Mouse (Mus musculus) hindbrain, embryonic 15.5 days (tissue): ENCODE measurements around the gene Nhsl2. TPM values are rescaled to one million over a fixed set of nuclear protein-coding genes. Genes with fewer than 3 reads are reported as not detected.

Experiments
- ATAC-seq: fragments of 200-750 bp; cut with Nextera tagmentation; 2 replicates; pipeline ENCODE4 v1.8.0; 2017; ENCODE audit warnings: low read depth, moderate number of reproducible peaks, moderate TSS enrichment; ENCODE audit not compliant: low FRiP score
- H3K27ac ChIP-seq: fragments of 300-500 bp; sonication (generic); replicated peaks from 2 replicates; pipeline ENCODE4 v1.5.1; 2015; ENCODE audit warnings: mild to moderate bottlenecking, inconsistent platforms
- H3K27me3 ChIP-seq: fragments of 300-500 bp; sonication (generic); 2 replicates; pipeline ENCODE4 v1.6.1; 2015; ENCODE audit warnings: control low read depth, inconsistent platforms
- H3K36me3 ChIP-seq: fragments of 300-500 bp; sonication (generic); 2 replicates; pipeline ENCODE4 v1.6.1; 2015; ENCODE audit warnings: control low read depth, inconsistent platforms
- H3K4me1 ChIP-seq: fragments of 300-500 bp; sonication (generic); replicated peaks from 2 replicates; pipeline ENCODE4 v1.6.1; 2015; ENCODE audit warnings: control low read depth, inconsistent platforms
- H3K4me2 ChIP-seq: fragments of 300-500 bp; sonication (generic); 2 replicates; pipeline ENCODE4 v1.6.1; 2015; ENCODE audit warnings: moderate library complexity, mild to moderate bottlenecking, inconsistent platforms
- H3K4me3 ChIP-seq: fragments of 300-500 bp; sonication (generic); 2 replicates; pipeline ENCODE4 v1.5.1; 2015; ENCODE audit warnings: mild to moderate bottlenecking, inconsistent platforms
- H3K9ac ChIP-seq: fragments of 300-500 bp; sonication (generic); 2 replicates; pipeline ENCODE4 v1.6.1; 2015; ENCODE audit warnings: inconsistent platforms
- H3K9me3 ChIP-seq: fragments of 300-500 bp; sonication (generic); 2 replicates; pipeline ENCODE4 v1.6.1; 2016; ENCODE audit warnings: control low read depth, inconsistent platforms
- WGBS: fragments of 180-500 bp; shearing (Covaris S2); methylation state at CpG from one replicate; pipeline ENCODE4 v1.1.7; 2015; 5-methylcytosine and 5-hydroxymethylcytosine counted together
- polyA plus RNA-seq: library from polyadenylated mRNA; unstranded; fragments of >200 nt; fragmentation: Nextera tagmentation; extraction: Ambion mirVana; gene quantifications from 2 replicates; pipeline ENCODE4 v1.2.1, GENCODE M21; 2015

Gene Nhsl2
- polyA plus RNA-seq, 1 experiment from 2014 or later = 6.4 TPM

DNA sequence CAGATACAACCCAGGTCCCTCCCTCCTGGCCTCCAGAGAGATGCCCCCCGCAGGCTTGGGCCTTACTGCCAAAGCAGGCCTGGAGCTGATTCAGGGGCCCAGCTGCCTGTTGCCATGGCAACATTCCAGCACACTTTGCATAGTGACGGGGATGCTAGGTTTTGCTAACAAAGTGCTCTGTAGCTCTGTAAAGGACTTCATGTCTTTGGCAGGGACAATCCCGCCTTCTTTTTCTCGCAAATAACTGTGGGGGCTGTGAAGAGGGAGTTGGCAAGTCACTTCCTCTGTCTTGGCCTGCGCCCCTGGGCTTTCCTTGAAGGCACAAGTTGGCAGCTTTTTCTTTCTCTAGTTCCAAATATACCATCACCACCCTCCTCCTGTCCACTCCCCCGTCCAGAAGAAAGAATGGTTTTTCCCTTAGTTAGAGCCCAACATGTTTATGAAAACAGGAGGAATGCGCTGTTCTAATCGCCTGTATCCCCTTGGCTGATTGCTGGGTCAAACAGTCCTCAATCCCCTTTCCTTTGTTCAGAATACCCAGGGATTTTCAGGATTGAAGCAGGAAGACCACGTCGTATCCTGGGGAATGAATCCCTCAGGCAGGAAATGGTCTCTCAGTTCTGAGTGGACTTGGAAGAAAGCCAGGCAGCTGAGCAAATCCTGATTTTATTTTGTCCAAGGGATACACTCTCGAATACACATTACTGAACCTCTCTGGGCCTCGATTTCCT, 144.8 kb downstream of the Nhsl2 start:
- ATAC-seq = peak; percentile 90
- no peaks in the 10 kb centered on the region for H3K9me3 ChIP-seq
- H3K9ac ChIP-seq = no peak overlapping the region
- peak overlapping the region; percentile 74 for H3K27ac ChIP-seq
- 32% methylated on average over 12 of the region's 12 CpGs for WGBS
- H3K27me3 ChIP-seq = peaks cover 17% of the 10 kb centered on the region
- no peak overlapping the region for H3K4me3 ChIP-seq
- no peaks in the 10 kb centered on the region for H3K36me3 ChIP-seq
- peaks cover 12% of the 10 kb centered on the region for H3K4me1 ChIP-seq
- peak overlapping the region; percentile 3; the same call in 1 of the 2 replicates for H3K4me2 ChIP-seq

DNA sequence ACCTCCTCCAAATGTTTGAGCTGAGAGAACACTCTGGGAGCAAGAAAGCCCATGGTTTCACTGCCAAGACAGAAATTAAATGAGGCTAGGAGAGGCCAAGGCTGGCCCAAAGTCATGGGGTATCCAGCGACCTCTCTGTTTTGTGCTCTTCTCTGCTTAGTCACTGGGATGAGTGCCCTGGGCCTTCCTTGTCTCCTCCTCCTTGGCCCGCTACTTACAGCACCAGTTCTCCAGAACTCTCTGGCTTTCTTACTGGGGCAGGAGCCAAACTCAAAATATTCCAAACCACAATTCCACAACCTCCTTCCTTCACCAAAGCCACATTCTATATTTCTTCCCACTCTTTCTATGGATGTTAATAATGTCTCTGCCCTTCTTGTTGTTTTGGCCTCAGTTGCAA, 147.5 kb downstream of the Nhsl2 start:
- Histone ChIP-seq H3K27ac (no peak overlapping the region), H3K9me3 (no peaks in the 10 kb centered on the region), H3K4me2 (no peak overlapping the region), H3K36me3 (no peaks in the 10 kb centered on the region), H3K4me3 (no peak overlapping the region), H3K9ac (no peak overlapping the region), H3K27me3 (peaks cover 14% of the 10 kb centered on the region; the same call in 1 of the 2 replicates), H3K4me1 (peaks cover 12% of the 10 kb centered on the region)
- ATAC-seq = no peak
- WGBS = 79% methylated on average over 2 of the region's 2 CpGs

DNA sequence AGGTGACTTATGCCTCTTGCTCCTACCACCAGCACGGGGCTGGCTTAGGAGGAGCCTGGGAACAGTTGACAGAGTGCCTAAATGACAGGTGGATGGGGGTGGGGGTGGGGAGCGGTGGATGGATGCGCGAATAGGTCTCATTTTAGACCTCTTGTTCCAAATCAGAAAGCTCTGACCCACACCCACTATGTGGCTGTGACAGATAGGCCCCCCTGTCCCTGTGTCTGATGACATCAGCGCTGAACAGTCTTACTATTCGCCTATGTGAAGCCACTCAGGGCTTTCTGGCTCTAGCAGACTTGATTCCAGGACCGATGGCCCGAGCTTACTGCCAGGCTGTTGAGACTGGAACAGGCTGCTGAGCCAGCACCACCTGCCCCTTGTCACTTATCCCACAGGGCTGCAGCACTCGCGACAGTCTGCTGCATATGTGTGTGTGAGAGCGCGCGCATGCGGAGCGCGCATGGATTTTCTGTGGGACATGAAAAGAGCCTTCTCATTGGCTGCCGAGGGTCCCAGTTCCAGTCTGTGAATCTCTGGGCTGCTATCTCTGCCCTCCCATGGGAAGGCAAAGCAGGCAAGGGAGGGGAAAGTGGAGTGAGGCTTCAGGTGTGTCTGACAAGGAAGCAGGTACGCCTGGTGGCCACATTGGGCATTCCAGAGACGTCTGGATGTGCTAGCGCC, 154.6 kb downstream of the Nhsl2 start:
- Histone ChIP-seq H3K9me3 (no peaks in the 10 kb centered on the region), H3K4me1 (peaks cover 18% of the 10 kb centered on the region), H3K4me3 (peak overlapping the region; percentile 38), H3K4me2 (peak overlapping the region; percentile 57), H3K27ac (peak overlapping the region; percentile 64; the same call in 1 of the 2 replicates), H3K27me3 (peaks cover 18% of the 10 kb centered on the region; the same call in 1 of the 2 replicates), H3K9ac (peak overlapping the region; percentile 14), H3K36me3 (no peaks in the 10 kb centered on the region)
- 19% methylated on average over 20 of the region's 20 CpGs for WGBS
- peak; percentile 91 for ATAC-seq

DNA sequence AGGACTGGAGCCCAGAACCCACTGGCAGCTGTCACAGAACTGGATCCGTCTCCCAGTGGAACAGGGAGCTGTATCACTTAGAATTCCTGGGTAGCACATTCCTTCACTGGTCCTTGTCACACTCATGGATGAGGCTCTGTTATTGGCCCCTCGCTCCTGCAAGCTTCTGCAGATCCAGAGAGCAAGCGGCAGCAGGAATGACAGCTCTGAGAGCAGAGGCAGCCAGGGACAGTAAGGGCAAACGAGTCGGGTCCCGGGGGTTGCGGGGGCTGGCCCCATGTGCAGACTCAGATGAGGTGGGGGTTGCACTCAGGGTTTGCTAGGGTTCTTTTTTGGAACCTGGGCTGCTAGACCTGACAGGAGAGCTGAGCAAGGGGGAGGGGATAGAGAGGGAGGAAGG, 155.2 kb downstream of the Nhsl2 start:
- WGBS = 24% methylated on average over 7 of the region's 7 CpGs
- Histone ChIP-seq H3K4me3 (peak overlapping the region; percentile 38), H3K27me3 (peaks cover 18% of the 10 kb centered on the region; the same call in 1 of the 2 replicates), H3K4me2 (peak overlapping the region; percentile 57), H3K9ac (peak overlapping the region; percentile 14; the same call in 1 of the 2 replicates), H3K36me3 (no peaks in the 10 kb centered on the region), H3K4me1 (peaks cover 18% of the 10 kb centered on the region), H3K9me3 (no peaks in the 10 kb centered on the region), H3K27ac (peak overlapping the region; percentile 64; the same call in 1 of the 2 replicates)
- ATAC-seq = peak; percentile 40

DNA sequence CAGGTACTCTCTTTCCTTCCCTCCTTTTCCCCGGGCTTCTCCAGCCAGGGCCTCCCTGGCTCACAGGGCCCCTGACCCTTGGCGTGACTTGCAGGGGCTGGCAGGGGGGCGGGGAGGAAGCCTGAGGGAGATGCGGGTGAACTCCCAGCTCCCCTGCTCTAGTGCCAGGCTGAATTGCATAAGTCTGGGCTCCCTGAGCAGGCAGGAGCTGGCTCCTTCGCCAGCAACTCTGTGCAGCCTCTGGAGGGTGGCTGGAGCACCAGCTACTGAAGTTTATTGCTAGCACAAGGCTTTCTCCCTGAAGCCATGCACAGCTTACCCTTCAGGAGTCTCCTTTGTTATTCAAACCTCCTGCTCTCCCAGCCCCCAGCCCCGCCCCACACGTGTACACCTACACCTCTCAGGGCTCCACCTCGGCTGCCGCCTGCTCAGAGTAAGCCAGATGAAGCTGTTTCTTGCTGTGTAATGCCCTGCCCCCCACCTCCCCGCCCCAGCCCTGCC, 156.0 kb downstream of the Nhsl2 start:
- ATAC-seq = peak; percentile 4; the same call in 1 of the 2 replicates
- Histone ChIP-seq H3K9ac (no peak overlapping the region), H3K4me2 (peak overlapping the region; percentile 57), H3K36me3 (no peaks in the 10 kb centered on the region), H3K4me3 (peak overlapping the region; percentile 38), H3K9me3 (no peaks in the 10 kb centered on the region), H3K27ac (no peak overlapping the region), H3K4me1 (peaks cover 18% of the 10 kb centered on the region), H3K27me3 (peaks cover 18% of the 10 kb centered on the region; the same call in 1 of the 2 replicates)
- 8% methylated on average over 9 of the region's 10 CpGs for WGBS

DNA sequence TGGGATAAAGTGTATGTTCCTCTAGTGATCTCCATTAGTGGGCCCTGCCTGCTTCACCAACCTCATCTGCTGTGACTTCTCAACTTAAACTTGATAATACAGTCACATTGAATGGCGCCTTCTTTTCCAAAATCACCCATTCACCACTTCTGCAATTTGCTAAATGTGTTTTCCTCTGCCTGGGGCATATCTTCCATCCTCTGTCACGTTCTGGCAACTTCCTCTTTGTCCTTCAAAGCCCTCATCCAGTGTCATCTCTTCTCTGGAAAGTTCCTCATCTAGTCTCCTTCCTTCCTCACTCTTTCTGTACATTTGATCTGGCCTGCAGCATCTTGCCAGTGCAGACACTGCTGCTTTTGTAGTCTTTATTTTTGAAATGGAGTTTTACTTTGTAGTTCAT, 158.8 kb downstream of the Nhsl2 start:
- no peaks in the 10 kb centered on the region for H3K36me3 ChIP-seq
- H3K27me3 ChIP-seq = peaks cover 23% of the 10 kb centered on the region; the same call in 1 of the 2 replicates
- no peak overlapping the region for H3K4me3 ChIP-seq
- no peak overlapping the region for H3K4me2 ChIP-seq
- no peak overlapping the region for H3K9ac ChIP-seq
- no peaks in the 10 kb centered on the region for H3K9me3 ChIP-seq
- no peak overlapping the region for H3K27ac ChIP-seq
- H3K4me1 ChIP-seq = peaks cover 18% of the 10 kb centered on the region
- no peak for ATAC-seq
- 65% methylated on average over 2 of the region's 2 CpGs for WGBS

DNA sequence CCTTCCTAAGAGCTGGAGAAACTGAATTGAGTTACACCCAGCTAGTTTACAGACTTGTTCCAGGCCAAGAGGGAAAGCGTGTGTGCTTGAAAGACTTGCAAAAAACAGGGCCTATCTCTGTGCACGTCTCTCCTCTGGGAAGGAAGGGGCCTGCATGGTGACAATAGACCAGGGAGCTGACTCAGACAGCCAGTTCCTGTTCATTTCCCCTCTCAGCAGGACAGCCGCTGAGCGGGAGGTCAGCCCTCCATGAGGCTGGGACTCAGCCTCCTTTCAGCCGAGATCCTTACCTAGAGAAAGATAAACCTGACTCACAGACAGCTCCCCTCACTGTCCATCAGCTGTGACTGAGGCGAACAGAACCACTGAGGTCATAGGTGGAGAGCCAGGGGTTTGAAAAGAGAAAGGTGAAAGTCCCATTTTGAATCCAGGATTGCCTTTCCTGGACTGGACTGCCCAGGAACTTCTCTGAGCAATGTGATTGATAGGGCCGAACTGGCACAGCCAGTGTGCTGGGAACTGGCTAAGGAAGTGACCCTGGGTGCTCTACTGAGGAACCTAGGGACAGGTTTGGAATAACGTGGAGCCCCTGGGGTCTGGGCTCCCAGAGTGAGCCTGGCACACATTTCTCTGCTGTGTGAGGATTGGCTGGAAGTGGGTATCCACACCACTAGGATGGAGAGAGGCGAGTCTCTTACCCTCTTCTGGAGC, 168.2 kb downstream of the Nhsl2 start:
- Histone ChIP-seq H3K27me3 (peaks cover 22% of the 10 kb centered on the region; the same call in 1 of the 2 replicates), H3K36me3 (no peaks in the 10 kb centered on the region), H3K4me1 (no peaks in the 10 kb centered on the region), H3K9ac (no peak overlapping the region), H3K4me3 (no peak overlapping the region), H3K9me3 (no peaks in the 10 kb centered on the region), H3K27ac (no peak overlapping the region), H3K4me2 (no peak overlapping the region)
- WGBS = 53% methylated on average over 9 of the region's 9 CpGs
- no peak for ATAC-seq

DNA sequence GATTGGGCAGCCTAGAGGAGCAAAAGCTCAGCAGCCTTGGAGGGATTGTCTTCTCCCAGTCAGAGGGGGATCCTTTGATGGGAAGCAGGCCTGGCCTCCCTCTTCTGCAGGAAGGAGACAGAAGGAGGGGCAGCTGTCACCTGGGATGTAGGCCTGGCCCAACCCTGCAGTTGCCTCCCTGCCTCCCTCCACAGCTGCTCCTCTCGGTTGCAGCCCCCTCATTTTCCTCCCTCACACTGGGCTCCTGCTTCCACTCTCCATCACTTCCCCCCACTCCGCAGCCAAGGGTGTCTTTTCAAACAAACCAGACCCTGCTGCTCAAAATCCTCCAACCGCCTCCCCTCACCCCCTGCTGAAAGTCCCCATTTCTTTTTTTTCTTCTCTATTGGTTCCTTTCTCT, 169.7 kb downstream of the Nhsl2 start:
- no peaks in the 10 kb centered on the region for H3K36me3 ChIP-seq
- whole genome bisulfite sequencing = 43% methylated on average over 3 of the region's 3 CpGs
- H3K27ac ChIP-seq = no peak overlapping the region
- no peak for ATAC-seq
- H3K4me1 ChIP-seq = no peaks in the 10 kb centered on the region
- no peak overlapping the region for H3K4me3 ChIP-seq
- H3K27me3 ChIP-seq = peaks cover 19% of the 10 kb centered on the region; the same call in 1 of the 2 replicates
- H3K9me3 ChIP-seq = no peaks in the 10 kb centered on the region
- H3K4me2 ChIP-seq = no peak overlapping the region
- H3K9ac ChIP-seq = no peak overlapping the region

DNA sequence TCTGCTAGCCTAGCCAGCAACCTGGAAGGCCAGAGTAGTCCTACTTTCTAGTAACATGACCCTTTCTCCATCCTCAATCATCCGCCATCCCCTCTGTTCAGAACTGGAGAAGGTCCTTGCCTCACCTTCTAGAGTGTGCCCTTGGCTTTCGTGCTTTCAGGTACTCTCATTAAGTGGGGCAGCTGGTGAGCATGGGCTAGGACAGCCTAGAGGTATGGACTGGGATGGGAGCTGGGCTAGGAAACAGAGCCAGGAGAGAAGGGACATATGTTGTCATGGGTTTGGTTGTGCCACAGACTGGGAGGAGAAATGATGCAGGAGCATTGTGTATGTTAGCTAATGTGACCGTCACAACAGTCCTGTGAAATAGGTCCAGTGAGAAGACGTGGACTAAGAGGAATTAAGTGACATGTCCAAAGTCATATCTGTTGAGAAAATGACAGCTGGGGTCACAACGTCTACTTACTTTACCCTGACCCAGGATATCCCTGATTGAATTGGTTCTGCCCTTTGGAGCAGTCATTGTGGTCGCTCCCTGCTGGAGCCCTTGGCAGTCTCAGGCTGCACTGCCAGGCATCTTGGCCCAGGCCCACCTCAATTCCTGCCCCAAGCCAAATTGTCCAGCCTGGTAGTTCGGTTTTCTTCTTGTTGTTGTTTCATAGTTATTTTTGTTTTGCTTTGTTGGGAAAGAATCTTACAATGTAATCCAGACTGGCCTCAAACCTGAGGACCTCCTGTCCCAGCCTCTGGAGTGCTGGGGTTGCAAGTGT, 170.5 kb downstream of the Nhsl2 start:
- Histone ChIP-seq H3K4me3 (no peak overlapping the region), H3K4me1 (no peaks in the 10 kb centered on the region), H3K27me3 (peaks cover 19% of the 10 kb centered on the region; the same call in 1 of the 2 replicates), H3K27ac (no peak overlapping the region), H3K9ac (no peak overlapping the region), H3K9me3 (no peaks in the 10 kb centered on the region), H3K36me3 (no peaks in the 10 kb centered on the region), H3K4me2 (no peak overlapping the region)
- WGBS = 71% methylated on average over 7 of the region's 7 CpGs
- ATAC-seq = no peak

DNA sequence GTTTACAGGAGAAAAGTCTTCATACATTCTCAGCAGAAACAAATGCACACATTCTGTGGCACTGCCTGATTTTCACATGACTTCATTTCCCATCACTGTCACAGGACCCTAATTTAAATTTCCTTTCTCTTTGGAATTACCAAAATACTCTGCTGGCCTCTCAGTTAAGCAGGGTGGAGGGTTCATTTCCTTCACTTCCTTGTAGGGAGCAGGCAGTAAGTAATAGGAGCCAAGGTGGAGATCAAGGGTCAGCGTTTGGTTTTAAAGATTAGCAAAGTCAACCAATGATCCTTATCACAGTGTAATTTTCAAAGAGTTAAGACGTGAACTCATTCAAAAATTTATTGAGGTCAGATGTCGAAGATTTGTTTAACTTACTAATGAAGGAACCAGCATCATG, 175.8 kb downstream of the Nhsl2 start:
- Histone ChIP-seq H3K36me3 (no peaks in the 10 kb centered on the region), H3K27me3 (0 out of 2 replicates have a peak, but pooled peaks cover 7% of the 10 kb centered on the region), H3K4me2 (no peak overlapping the region), H3K9me3 (no peaks in the 10 kb centered on the region), H3K4me1 (no peaks in the 10 kb centered on the region), H3K9ac (no peak overlapping the region), H3K27ac (no peak overlapping the region), H3K4me3 (no peak overlapping the region)
- no peak for ATAC-seq
- WGBS = 70% methylated on average over 3 of the region's 3 CpGs

DNA sequence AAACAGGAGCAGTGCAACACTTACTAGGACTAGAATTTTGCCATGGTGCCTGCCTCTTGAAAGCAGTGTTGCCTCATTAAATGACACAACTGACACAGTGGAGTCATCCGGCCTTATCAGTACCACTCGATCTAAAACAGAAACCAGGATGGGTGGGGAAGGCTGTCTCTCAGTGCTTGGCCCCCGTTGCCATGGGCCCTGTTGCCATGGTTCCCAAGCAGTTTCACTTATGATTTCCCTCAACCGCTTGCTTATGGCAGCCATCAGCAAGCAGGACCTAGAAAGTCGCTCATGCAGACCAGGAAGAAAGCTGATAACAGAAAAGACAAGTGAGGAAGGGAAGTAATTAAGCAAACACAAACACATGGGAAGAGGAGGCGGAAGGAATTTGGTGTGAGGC, 182.7 kb downstream of the Nhsl2 start:
- H3K4me2 ChIP-seq = no peak overlapping the region
- H3K9ac ChIP-seq = no peak overlapping the region
- 40% methylated on average over 6 of the region's 6 CpGs for WGBS
- H3K36me3 ChIP-seq = no peaks in the 10 kb centered on the region
- no peak for ATAC-seq
- no peaks in the 10 kb centered on the region for H3K4me1 ChIP-seq
- 0 out of 2 replicates have a peak, but pooled peaks cover 5% of the 10 kb centered on the region for H3K27me3 ChIP-seq
- H3K4me3 ChIP-seq = no peak overlapping the region
- no peaks in the 10 kb centered on the region for H3K9me3 ChIP-seq
- no peak overlapping the region for H3K27ac ChIP-seq
